Mouse (Mus musculus) CH12.LX (cell line): ENCODE measurements around the gene Tnik.

Experiments
- CHD1 ChIP-seq: IDR thresholded peaks from 2 replicates; pipeline ENCODE4 v1.6.1; 2012; ENCODE audit warnings: low read depth, low read length, improper control_type of control experiment, inconsistent platforms
- CTCF ChIP-seq, 2 experiments: IDR thresholded peaks in 1 of 2; conservative IDR thresholded peaks in 1 of 2; 2 replicates each; pipeline ENCODE4 v1.5.1; 2011 to 2012; ENCODE audit warnings: low read depth in 2 of 2, low read length in 2 of 2, improper control_type of control experiment in 1 of 2, inconsistent platforms in 1 of 2, mild to moderate bottlenecking in 1 of 2, moderate library complexity in 1 of 2
- E2F4 ChIP-seq: IDR thresholded peaks from 2 replicates; pipeline ENCODE4 v1.6.1; 2011; ENCODE audit warnings: low read depth, low read length, improper control_type of control experiment; ENCODE audit not compliant: insufficient replicate concordance
- EP300 ChIP-seq: IDR thresholded peaks from 2 replicates; pipeline ENCODE4 v1.6.1; 2011; ENCODE audit warnings: low read length, improper control_type of control experiment
- ETS1 ChIP-seq: conservative IDR thresholded peaks from 2 replicates; pipeline ENCODE4 v1.6.1; 2012; ENCODE audit warnings: low read depth, mild to moderate bottlenecking, inconsistent platforms, low read length, improper control_type of control experiment, moderate library complexity
- GABPA ChIP-seq: IDR thresholded peaks from 2 replicates; pipeline ENCODE4 v1.6.1; 2012; ENCODE audit warnings: low read depth, low read length, improper control_type of control experiment, inconsistent platforms; ENCODE audit not compliant: insufficient replicate concordance
- JUN ChIP-seq: IDR thresholded peaks from 2 replicates; pipeline ENCODE4 v1.6.1; 2011; ENCODE audit warnings: low read depth, mild to moderate bottlenecking, low read length, improper control_type of control experiment, moderate library complexity; ENCODE audit not compliant: insufficient read depth
- JUND ChIP-seq: conservative IDR thresholded peaks from 2 replicates; pipeline ENCODE4 v1.6.1; 2011; ENCODE audit warnings: low read depth, low read length, improper control_type of control experiment
- MAX ChIP-seq: IDR thresholded peaks from 2 replicates; pipeline ENCODE4 v1.6.1; 2011; ENCODE audit warnings: low read length, improper control_type of control experiment
- NELFE ChIP-seq: IDR thresholded peaks from 2 replicates; pipeline ENCODE4 v1.6.1; 2011; ENCODE audit warnings: low read depth, low read length, improper control_type of control experiment
- TCF12 ChIP-seq: IDR thresholded peaks from 2 replicates; pipeline ENCODE4 v1.6.1; 2014; ENCODE audit warnings: low read depth, mild to moderate bottlenecking, inconsistent platforms, low read length, improper control_type of control experiment
- USF2 ChIP-seq: conservative IDR thresholded peaks from 2 replicates; pipeline ENCODE4 v1.6.1; 2011; ENCODE audit warnings: low read depth, low read length, improper control_type of control experiment
- ZC3H11A ChIP-seq: IDR thresholded peaks from 2 replicates; pipeline ENCODE4 v1.6.1; 2012; ENCODE audit warnings: low read depth, mild to moderate bottlenecking, inconsistent platforms, low read length, improper control_type of control experiment

- TF ChIP-seq CTCF (conservative IDR thresholded peaks at IDR 0.05 in 1 of 2, IDR thresholded peaks at IDR 0.05 in 1 of 2; ENCODE audit: low read depth in 2 of 2, low read length in 2 of 2) (no peak), E2F4 (no peak), TCF12 (no peak), JUND (no peak), ZC3H11A (no peak), GABPA (no peak), NELFE (no peak), ETS1 (no peak), MAX (no peak), CHD1 (no peak), JUN (no peak), USF2 (no peak), EP300 (no peak)
Observed at GRCm38 (mm10) chr3:28425911-28426310, 162.9 kb downstream of the Tnik start.
